Mouse (Mus musculus): Measurements from ENCODE around the gene Htatip2.

DNA sequence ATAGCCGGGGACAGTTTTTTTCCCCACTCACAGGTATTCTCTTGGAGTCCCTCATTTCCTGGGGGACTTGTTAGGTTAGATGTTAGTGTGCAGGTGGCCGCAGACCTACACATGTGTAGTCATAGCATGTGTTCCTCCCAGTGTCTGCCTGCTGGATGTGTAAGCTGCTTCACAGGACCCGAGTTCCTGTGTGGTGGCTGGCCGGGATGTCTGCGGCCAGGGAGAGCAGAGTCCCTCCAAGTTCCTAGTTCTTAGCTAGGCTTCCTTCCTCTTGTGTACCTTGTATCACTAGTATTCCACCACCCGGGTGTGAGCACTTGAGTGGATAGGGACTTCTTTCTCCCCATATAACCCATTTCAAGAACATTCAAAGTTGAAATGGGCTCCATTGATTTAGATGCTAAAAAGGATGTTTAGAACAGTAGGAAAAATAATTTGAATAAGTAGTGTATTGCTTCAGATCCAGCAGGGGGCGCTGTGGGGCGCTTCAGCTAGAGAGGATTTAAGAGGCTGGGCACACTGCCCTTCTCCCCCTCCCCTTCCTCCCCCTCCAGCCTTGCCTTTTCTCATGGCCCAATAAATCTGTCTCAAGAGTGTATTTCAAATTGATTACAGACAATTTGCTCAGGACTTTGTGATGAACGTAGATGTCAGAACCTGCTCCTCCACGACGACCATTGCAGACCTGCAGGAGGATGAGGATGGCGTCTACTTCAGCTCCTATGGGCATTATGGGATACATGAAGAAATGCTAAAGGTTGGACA is 27.9 kb downstream of the Htatip2 start:
- TF ChIP-seq POLR2A (IDR thresholded peaks at IDR 0.05; ENCODE audit: extremely low read depth, insufficient read depth, low read length), result no peak
- peak; percentile 64 for TF ChIP-seq CTCF (IDR thresholded peaks at IDR 0.05; ENCODE audit: low read depth, low read length)
